Mouse (Mus musculus) intestine, embryonic 16.5 days (tissue): ENCODE measurements around the gene Cxxc4. TPM values are rescaled to one million over a fixed set of nuclear protein-coding genes. Genes with fewer than 3 reads are reported as not detected.
A peak's percentile ranks its signal among the peaks of the same experiment; 100 is the strongest.

Source experiments
- ATAC-seq: fragments of 200-750 bp; cut with Nextera tagmentation; 2 replicates; pipeline ENCODE4 v1.8.0; 2017; ENCODE audit warnings: moderate TSS enrichment, moderate library complexity
- H3K27ac ChIP-seq: fragments of 300-500 bp; sonication (generic); 2 replicates; pipeline ENCODE4 v1.5.1; 2014; ENCODE audit warnings: mild to moderate bottlenecking, low read length
- H3K27me3 ChIP-seq: fragments of 300-500 bp; sonication (generic); replicated peaks from 2 replicates; pipeline ENCODE4 v1.6.1; 2014; ENCODE audit warnings: low read length, control low read depth, mixed read lengths; ENCODE audit not compliant: control insufficient read depth, insufficient read depth
- H3K36me3 ChIP-seq: fragments of 300-500 bp; sonication (generic); 2 replicates; pipeline ENCODE4 v1.6.1; 2014; ENCODE audit warnings: low read length, control low read depth; ENCODE audit not compliant: control insufficient read depth, insufficient read depth
- H3K4me1 ChIP-seq: fragments of 300-500 bp; sonication (generic); 2 replicates; pipeline ENCODE4 v1.6.1; 2014; ENCODE audit warnings: low read length, control low read depth, mixed read lengths; ENCODE audit not compliant: control insufficient read depth, insufficient read depth
- H3K4me2 ChIP-seq: fragments of 300-500 bp; sonication (generic); 2 replicates; pipeline ENCODE4 v1.6.1; 2014; ENCODE audit warnings: low read depth, low read length, control low read depth
- H3K4me3 ChIP-seq: fragments of 300-500 bp; sonication (generic); 2 replicates; pipeline ENCODE4 v1.5.1; 2014; ENCODE audit warnings: mild to moderate bottlenecking, low read length
- H3K9ac ChIP-seq: fragments of 300-500 bp; sonication (generic); 2 replicates; pipeline ENCODE4 v1.6.1; 2014; ENCODE audit warnings: low read depth, low read length
- H3K9me3 ChIP-seq: fragments of 300-500 bp; sonication (generic); 2 replicates; pipeline ENCODE4 v1.6.1; 2016; ENCODE audit warnings: low read length, control low read depth; ENCODE audit not compliant: control insufficient read depth
- WGBS: fragments of 180-500 bp; shearing (Covaris S2); extraction: QIAGEN DNeasy Blood & Tissue Kit; methylation state at CpG from one replicate; pipeline ENCODE4 v1.1.7; 2014; 5-methylcytosine and 5-hydroxymethylcytosine counted together
- microRNA counts: library from miRNA; unstranded; fragments of <30 nt; microRNA quantifications from one replicate; lab custom pipeline; 2016
- microRNA-seq: library from miRNA; unstranded; fragments of <30 nt; microRNA quantifications from one replicate; pipeline ENCODE4, GENCODE M21; 2016
- polyA plus RNA-seq: library from polyadenylated mRNA; unstranded; fragments of >200 nt; fragmentation: Nextera tagmentation; extraction: Ambion mirVana; gene quantifications from 2 replicates; pipeline ENCODE4 v1.2.1, GENCODE M21; 2015

Cxxc4 gene
- polyA plus RNA-seq, 1 experiment from 2014 or later: 2.3 TPM

GRCm38 (mm10) chr3:134302681-134303491 is 66.6 kb downstream of the Cxxc4 start:
- H3K27me3 ChIP-seq: no peaks in the 10 kb centered on the region
- no peaks in the 10 kb centered on the region for H3K4me1 ChIP-seq
- no peak overlapping the region for H3K4me3 ChIP-seq
- no peaks in the 10 kb centered on the region for H3K36me3 ChIP-seq
- peak overlapping the region; percentile 32 for H3K4me2 ChIP-seq
- no peaks in the 10 kb centered on the region for H3K9me3 ChIP-seq
- H3K9ac ChIP-seq: no peak overlapping the region
- no peak for ATAC-seq
- no peak overlapping the region for H3K27ac ChIP-seq
- 25% methylated on average over 21 of the region's 21 CpGs for WGBS

GRCm38 (mm10) chr3:134303492-134303808 is 67.2 kb downstream of the Cxxc4 start:
- H3K4me2 ChIP-seq: no peak overlapping the region
- ATAC-seq: no peak
- no peaks in the 10 kb centered on the region for H3K36me3 ChIP-seq
- H3K27me3 ChIP-seq: no peaks in the 10 kb centered on the region
- WGBS: 57% methylated on average over 3 of the region's 3 CpGs
- no peaks in the 10 kb centered on the region for H3K9me3 ChIP-seq
- no peak overlapping the region for H3K4me3 ChIP-seq
- no peaks in the 10 kb centered on the region for H3K4me1 ChIP-seq
- H3K9ac ChIP-seq: no peak overlapping the region
- no peak overlapping the region for H3K27ac ChIP-seq

- H3K4me2 ChIP-seq: no peak overlapping the region
- H3K9me3 ChIP-seq: no peaks in the 10 kb centered on the region
- ATAC-seq: no peak
- H3K27me3 ChIP-seq: no peaks in the 10 kb centered on the region
- no peak overlapping the region for H3K4me3 ChIP-seq
- 40% methylated on average over 4 of the region's 4 CpGs for WGBS
- H3K27ac ChIP-seq: no peak overlapping the region
- H3K9ac ChIP-seq: no peak overlapping the region
- H3K36me3 ChIP-seq: no peaks in the 10 kb centered on the region
- no peaks in the 10 kb centered on the region for H3K4me1 ChIP-seq
These were observed 70.2 kb downstream of the Cxxc4 start for GRCm38 (mm10) chr3:134306507-134306906.

- Histone ChIP-seq H3K4me3 (no peak overlapping the region), H3K4me2 (no peak overlapping the region), H3K4me1 (no peaks in the 10 kb centered on the region), H3K9me3 (no peaks in the 10 kb centered on the region), H3K27ac (no peak overlapping the region), H3K9ac (no peak overlapping the region), H3K27me3 (no peaks in the 10 kb centered on the region), H3K36me3 (no peaks in the 10 kb centered on the region)
- ATAC-seq: no peak
These were observed 71.5 kb downstream of the Cxxc4 start for GRCm38 (mm10) chr3:134307801-134308200.

MicroRNAs within 50 kb of the gene (microRNA counts, 519-probe panel; counts per million panel counts)
- microRNA mmu-miR-1895 (lab: Ali Mortazavi, UCI): 1,672 counts per million, percentile 21 among the panel's probes with 10 or more counts

Small RNAs within 50 kb of the gene (microRNA-seq; reads per million reads assigned to microRNA genes)
- gene Mir1895: not detected
